Mouse (Mus musculus) cerebellum, adult 8-10 months (tissue): ENCODE results near the gene Chat.
A peak's percentile ranks its signal among the peaks of the same experiment; 100 is the strongest.

Source experiments
- DNase-seq: peaks from one replicate; pipeline ENCODE4 v3.0.0; 2022

Chat gene

GRCm38 (mm10) chr14:32465889-32466288 is at the start of gene Chat:
Gene Chat, minus strand, starts transcription at chr14:32465989.
- no peak for DNase-seq

- peak; percentile 95 for DNase-seq
Measured at GRCm38 (mm10) chr14:32513336-32514032, 47.7 kb upstream of the Chat start, which contains the start of gene Ercc6. Gene Ercc6, plus strand, starts transcription at chr14:32513521.

- DNase-seq: no peak
Measured at GRCm38 (mm10) chr14:32512912-32513311, 47.1 kb upstream of the Chat start.

GRCm38 (mm10) chr14:32509443-32509961 is 43.7 kb upstream of the Chat start:
- DNase-seq: no peak

- no peak for DNase-seq
Measured at GRCm38 (mm10) chr14:32508105-32508835, 42.5 kb upstream of the Chat start.

- no peak for DNase-seq
Measured at GRCm38 (mm10) chr14:32507216-32507615, 41.4 kb upstream of the Chat start.

GRCm38 (mm10) chr14:32506329-32506728 is 40.5 kb upstream of the Chat start:
- no peak for DNase-seq

GRCm38 (mm10) chr14:32503897-32504296 is 38.1 kb upstream of the Chat start:
- DNase-seq: no peak

- no peak for DNase-seq
Measured at GRCm38 (mm10) chr14:32502764-32503688, 37.2 kb upstream of the Chat start.

GRCm38 (mm10) chr14:32501303-32501702 is 35.5 kb upstream of the Chat start:
- no peak for DNase-seq

- DNase-seq: no peak
Measured at GRCm38 (mm10) chr14:32496115-32496850, 30.5 kb upstream of the Chat start.

GRCm38 (mm10) chr14:32492521-32492920 is 26.7 kb upstream of the Chat start:
- DNase-seq: no peak

GRCm38 (mm10) chr14:32482061-32482460 is 16.3 kb upstream of the Chat start:
- DNase-seq: no peak

- no peak for DNase-seq
Measured at GRCm38 (mm10) chr14:32477581-32477980, 11.8 kb upstream of the Chat start.

GRCm38 (mm10) chr14:32476559-32476958 is 10.8 kb upstream of the Chat start:
- no peak for DNase-seq

- DNase-seq: peak; percentile 59
Measured at GRCm38 (mm10) chr14:32472996-32473395, 7.2 kb upstream of the Chat start.

GRCm38 (mm10) chr14:32467606-32468005 is 1.8 kb upstream of the Chat start:
- DNase-seq: no peak

GRCm38 (mm10) chr14:32465506-32465870 is 301 bp downstream of the Chat start:
- no peak for DNase-seq

GRCm38 (mm10) chr14:32464601-32465505 is 936 bp downstream of the Chat start, which contains the start of gene Slc18a3:
Gene Slc18a3, minus strand, starts transcription at chr14:32464850.
- no peak for DNase-seq

- DNase-seq: no peak
Measured at GRCm38 (mm10) chr14:32463211-32464040, 2.4 kb downstream of the Chat start.
